8 mouse cellular contexts compared by ENCODE assay signal in the genomic region with DNA sequence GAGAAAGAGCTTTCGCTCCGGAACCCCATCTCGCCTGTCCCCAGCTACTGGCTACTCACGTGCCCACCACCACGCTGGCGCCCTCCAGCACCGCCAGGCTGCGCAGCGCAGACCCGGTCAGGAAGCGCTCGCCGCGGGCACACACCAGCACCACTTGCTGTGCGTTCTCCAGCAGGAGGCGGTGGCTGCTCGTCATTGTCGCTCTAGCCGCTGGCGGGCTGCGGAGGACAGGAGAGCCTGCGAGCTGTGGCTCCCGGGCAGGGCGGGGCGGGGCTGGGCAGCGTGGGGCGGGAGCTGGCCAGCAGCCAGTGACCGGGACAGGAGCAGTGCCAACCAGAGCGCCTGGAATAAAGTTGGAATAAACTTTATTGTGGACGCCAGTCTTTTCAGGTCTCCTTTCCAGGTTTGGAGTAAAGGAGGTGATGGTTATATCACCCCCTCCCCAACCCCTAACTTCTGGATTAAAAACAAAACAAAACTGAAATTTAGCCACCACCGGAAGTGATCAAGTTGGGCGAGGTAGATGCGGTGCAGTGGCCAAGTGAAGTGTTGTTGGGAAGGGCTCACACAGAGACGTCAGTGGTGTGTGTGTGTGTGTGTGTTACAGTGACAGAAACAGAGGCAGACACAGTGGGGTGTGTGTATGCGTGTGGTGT. TPM values are rescaled to one million over a fixed set of nuclear protein-coding genes. Genes with fewer than 3 reads are reported as not detected.
DNase-seq lines count a peak whose midpoint lies in the region; ATAC-seq and TF ChIP-seq lines count a peak whose summit lies in the region.

Amdhd1 (minus strand) TSS at position 259 of the 656 bp plus-strand sequence.

- peak within 1 kb of the TSS; percentile 54 for H3K4me3 ChIP-seq in forebrain, embryonic 10.5 days
- peak within 1 kb of the TSS; percentile 46 for H3K4me3 ChIP-seq in heart, embryonic 15.5 days
- peak within 1 kb of the TSS; percentile 60 for H3K4me3 ChIP-seq in liver, embryonic 16.5 days (ENCODE audit: low read depth, low read length)
- peak within 1 kb of the TSS; percentile 27 for H3K4me3 ChIP-seq in neural tube, embryonic 12.5 days
- peak within 1 kb of the TSS; percentile 36 for H3K4me3 ChIP-seq in stomach, postnatal 0 days (ENCODE audit: low read depth, low read length)

- peak; percentile 87 for TF ChIP-seq CTCF in stomach, postnatal 0 days (IDR thresholded peaks at IDR 0.05; ENCODE audit: low read depth)

- peak within 1 kb of the TSS; percentile 81 for H3K27ac ChIP-seq in forebrain, embryonic 10.5 days
- no peak within 1 kb of the TSS for H3K27ac ChIP-seq in heart, embryonic 15.5 days
- H3K27ac ChIP-seq in liver, embryonic 16.5 days (ENCODE audit: low read length), result peak within 1 kb of the TSS; percentile 69
- H3K27ac ChIP-seq in neural tube, embryonic 12.5 days, result no peak within 1 kb of the TSS
- H3K27ac ChIP-seq in stomach, postnatal 0 days (replicated peaks), result no peak within 1 kb of the TSS

- WGBS in forebrain, embryonic 10.5 days, result 4% methylated on average over 35 of the region's 35 CpGs
- 2% methylated on average over 35 of the region's 35 CpGs for WGBS in heart, embryonic 15.5 days
- 2% methylated on average over 35 of the region's 35 CpGs for WGBS in liver, embryonic 16.5 days (ENCODE audit: insufficient replicate concordance)
- WGBS in neural tube, embryonic 12.5 days, result 5% methylated on average over 33 of the region's 35 CpGs
- 4% methylated on average over 34 of the region's 35 CpGs for WGBS in stomach, postnatal 0 days

- H3K27me3 ChIP-seq in forebrain, embryonic 10.5 days (ENCODE audit: poor library complexity, severe bottlenecking), result peaks cover 48% of the 10 kb centered on the region
- H3K27me3 ChIP-seq in heart, embryonic 15.5 days, result peaks cover 22% of the 10 kb centered on the region
- H3K27me3 ChIP-seq in liver, embryonic 16.5 days (ENCODE audit: control insufficient read depth, insufficient read depth, low read depth, low read length), result no peaks in the 10 kb centered on the region
- H3K27me3 ChIP-seq in neural tube, embryonic 12.5 days (replicated peaks), result peaks cover 6% of the 10 kb centered on the region
- no peaks in the 10 kb centered on the region for H3K27me3 ChIP-seq in stomach, postnatal 0 days (ENCODE audit: control insufficient read depth, insufficient read depth, low read length)

- peak within 1 kb of the TSS; percentile 75 for H3K4me2 ChIP-seq in heart, embryonic 15.5 days
- peak within 1 kb of the TSS; percentile 55 for H3K4me2 ChIP-seq in liver, embryonic 16.5 days (ENCODE audit: low read depth, low read length)
- H3K4me2 ChIP-seq in neural tube, embryonic 12.5 days (replicated peaks), result peak within 1 kb of the TSS; percentile 69
- H3K4me2 ChIP-seq in stomach, postnatal 0 days (replicated peaks; ENCODE audit: low read depth), result peak within 1 kb of the TSS; percentile 66

- no peaks in the 10 kb centered on the region for H3K9me3 ChIP-seq in forebrain, embryonic 10.5 days
- H3K9me3 ChIP-seq in heart, embryonic 15.5 days (replicated peaks), result no peaks in the 10 kb centered on the region
- H3K9me3 ChIP-seq in liver, embryonic 16.5 days (replicated peaks; ENCODE audit: control insufficient read depth, low read length), result no peaks in the 10 kb centered on the region
- no peaks in the 10 kb centered on the region for H3K9me3 ChIP-seq in neural tube, embryonic 12.5 days
- no peaks in the 10 kb centered on the region for H3K9me3 ChIP-seq in stomach, postnatal 0 days (ENCODE audit: control insufficient read depth, low read length)

- ATAC-seq in heart, embryonic 15.5 days (replicated peaks; ENCODE audit: insufficient number of reproducible peaks, insufficient read depth, low FRiP score, low read depth), result peak; percentile 89
- peak; percentile 84 for ATAC-seq in liver, embryonic 16.5 days (ENCODE audit: low read depth)
- ATAC-seq in neural tube, embryonic 12.5 days (ENCODE audit: low FRiP score, low read depth), result peak; percentile 94
- ATAC-seq in stomach, postnatal 0 days (ENCODE audit: low FRiP score, low TSS enrichment), result peak; percentile 95

- H3K9ac ChIP-seq in heart, embryonic 15.5 days, result peak within 1 kb of the TSS; percentile 31
- peak within 1 kb of the TSS; percentile 60 for H3K9ac ChIP-seq in liver, embryonic 16.5 days (ENCODE audit: low read depth, low read length)
- H3K9ac ChIP-seq in neural tube, embryonic 12.5 days, result 0 out of 2 replicates have a peak within 1 kb of the TSS, but pooled peaks have one; percentile 45
- H3K9ac ChIP-seq in stomach, postnatal 0 days (ENCODE audit: low read length), result peak within 1 kb of the TSS; percentile 5

- H3K36me3 ChIP-seq in forebrain, embryonic 10.5 days (replicated peaks), result no peaks in the 10 kb centered on the region
- no peaks in the 10 kb centered on the region for H3K36me3 ChIP-seq in heart, embryonic 15.5 days
- no peaks in the 10 kb centered on the region for H3K36me3 ChIP-seq in liver, embryonic 16.5 days (ENCODE audit: control insufficient read depth, insufficient read depth)
- no peaks in the 10 kb centered on the region for H3K36me3 ChIP-seq in neural tube, embryonic 12.5 days
- H3K36me3 ChIP-seq in stomach, postnatal 0 days (ENCODE audit: control insufficient read depth, insufficient read depth, low read length), result no peaks in the 10 kb centered on the region

- H3K4me1 ChIP-seq in forebrain, embryonic 10.5 days, result peaks cover 23% of the 10 kb centered on the region
- H3K4me1 ChIP-seq in heart, embryonic 15.5 days (replicated peaks), result peaks cover 11% of the 10 kb centered on the region
- peaks cover 10% of the 10 kb centered on the region for H3K4me1 ChIP-seq in liver, embryonic 16.5 days (ENCODE audit: control insufficient read depth, low read depth, low read length)
- peaks cover 6% of the 10 kb centered on the region; the same call in 1 of the 2 replicates for H3K4me1 ChIP-seq in neural tube, embryonic 12.5 days
- peaks cover 3% of the 10 kb centered on the region; the same call in 1 of the 2 replicates for H3K4me1 ChIP-seq in stomach, postnatal 0 days (replicated peaks; ENCODE audit: control insufficient read depth, insufficient read depth)

- peak; percentile 92 for DNase-seq in CD4-positive, CD25-positive, alpha-beta regulatory T cell, adult 2 months (ENCODE audit: low read depth, low spot score)
- DNase-seq in c-Kit-positive CD71-negative TER-119-negative erythroid progenitor cells, embryonic 14.5 days (ENCODE audit: low read depth), result peak; percentile 70
- peak; percentile 85 for DNase-seq in forebrain, embryonic 10.5 days (ENCODE audit: extremely low spot score, low spot score)
- DNase-seq in kidney, postnatal 14 days, result peak; percentile 88
- peak; percentile 94 for DNase-seq in stomach, postnatal 0 days (ENCODE audit: low spot score)

- TF ChIP-seq EP300 in stomach, postnatal 0 days (optimal IDR thresholded peaks at IDR 0.05), result no peak

RNA-seq across cellular contexts. Expression of gene Amdhd1, which starts in this region (rescaled TPM):
- polyA plus RNA-seq in forebrain, embryonic 10.5 days (2016; fragmentation: Nextera tagmentation; extraction: Ambion mirVana), result 0.24 and 0.28 TPM in 2 replicates
- polyA plus RNA-seq in heart, embryonic 15.5 days (2015; fragmentation: Nextera tagmentation; extraction: Ambion mirVana), result 0.18 and 0.28 TPM in 2 replicates
- 22.6 and 23.3 TPM in 2 replicates for polyA plus RNA-seq in liver, embryonic 16.5 days (2015; fragmentation: Nextera tagmentation; extraction: Ambion mirVana)
- polyA plus RNA-seq in neural tube, embryonic 12.5 days (2016; fragmentation: Nextera tagmentation; extraction: Ambion mirVana), result 0.10 TPM in 1 of 2 replicates, not detected in the other
- 0.28 and 0.45 TPM in 2 replicates for polyA plus RNA-seq in stomach, postnatal 0 days (2015; fragmentation: Nextera tagmentation; extraction: Ambion mirVana)

Comparison
In these comparisons a context has a peak if more than half of its experiments do, and no peak if none do; other contexts are left out.
1. RNA of gene Amdhd1 (polyA plus RNA-seq): 22.6 to 23.3 TPM in liver, embryonic 16.5 days; 0.28 to 0.45 TPM in stomach, postnatal 0 days, 0.18 to 0.28 TPM in heart, embryonic 15.5 days, 0.24 to 0.28 TPM in forebrain, embryonic 10.5 days and 0.10 TPM in neural tube, embryonic 12.5 days; every median in the first group is over 10 times any median in the second.
2. Peak in DNase-seq, H3K4me3 ChIP-seq and H3K27ac ChIP-seq in forebrain, embryonic 10.5 days; RNA of the gene not detected or under 1 TPM.
3. Peak in ATAC-seq, H3K4me3 ChIP-seq, H3K9ac ChIP-seq and H3K4me2 ChIP-seq in heart, embryonic 15.5 days; RNA of the gene not detected or under 1 TPM.
4. Peak in ATAC-seq, H3K4me3 ChIP-seq, H3K9ac ChIP-seq and H3K4me2 ChIP-seq in neural tube, embryonic 12.5 days; RNA of the gene not detected or under 1 TPM.
5. Peak in DNase-seq, ATAC-seq, H3K4me3 ChIP-seq, H3K9ac ChIP-seq and H3K4me2 ChIP-seq in stomach, postnatal 0 days; RNA of the gene not detected or under 1 TPM.
6. H3K9ac ChIP-seq: peak in every context shown above with its lines; median percentile 60 in liver, embryonic 16.5 days; 45 in neural tube, embryonic 12.5 days; 31 in heart, embryonic 15.5 days; 5 in stomach, postnatal 0 days.
7. Peak in every context shown above with its lines, with median percentiles within 50 percentile points of each other: DNase-seq, H3K4me3 ChIP-seq, ATAC-seq and H3K4me2 ChIP-seq.